Mouse (Mus musculus): Measurements from ENCODE around the gene Slc36a3. TPM values are rescaled to one million over a fixed set of nuclear protein-coding genes. Genes with fewer than 3 reads are reported as not detected.
"Not testable (repeated sequence)": the region's sequence is repeated elsewhere in the genome, so short reads cannot be mapped to it uniquely, and the experiment has no call there.

Slc36a3 gene
- polyA plus RNA-seq, 1 experiment from 2014 or later = not detected

DNA sequence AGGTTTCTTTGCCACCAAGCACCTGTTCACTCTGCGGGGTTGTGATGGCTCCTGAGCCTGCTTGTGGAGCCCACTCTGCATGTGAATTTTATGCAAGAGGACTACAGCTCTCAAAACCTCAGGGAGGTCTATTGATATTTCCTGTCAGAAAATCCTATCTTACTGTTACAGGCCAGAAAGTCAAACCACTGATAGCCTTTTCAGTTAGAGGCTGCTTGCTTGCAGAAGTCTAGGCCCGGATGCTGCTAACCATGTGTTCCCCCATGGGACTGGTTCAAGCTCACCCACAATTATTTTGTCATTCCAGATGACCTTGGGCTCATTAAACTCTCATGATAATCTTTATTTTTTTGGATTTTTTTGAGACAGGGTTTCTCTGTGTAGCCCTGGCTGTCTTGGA is 34.5 kb downstream of the Slc36a3 start:
- no peak for ATAC-seq (ENCODE audit: low FRiP score, low read depth)
- H3K4me1 ChIP-seq = no peaks in the 10 kb centered on the region
- no peaks in the 10 kb centered on the region for H3K9me3 ChIP-seq
- no peaks in the 10 kb centered on the region for H3K27me3 ChIP-seq
- H3K27ac ChIP-seq (replicated peaks) = no peak overlapping the region
- H3K36me3 ChIP-seq = no peaks in the 10 kb centered on the region
- no peak overlapping the region for H3K4me2 ChIP-seq (replicated peaks)
- no peak overlapping the region for H3K9ac ChIP-seq (replicated peaks)
- H3K4me3 ChIP-seq = no peak overlapping the region
- 85% methylated on average over 2 of the region's 2 CpGs for WGBS

DNA sequence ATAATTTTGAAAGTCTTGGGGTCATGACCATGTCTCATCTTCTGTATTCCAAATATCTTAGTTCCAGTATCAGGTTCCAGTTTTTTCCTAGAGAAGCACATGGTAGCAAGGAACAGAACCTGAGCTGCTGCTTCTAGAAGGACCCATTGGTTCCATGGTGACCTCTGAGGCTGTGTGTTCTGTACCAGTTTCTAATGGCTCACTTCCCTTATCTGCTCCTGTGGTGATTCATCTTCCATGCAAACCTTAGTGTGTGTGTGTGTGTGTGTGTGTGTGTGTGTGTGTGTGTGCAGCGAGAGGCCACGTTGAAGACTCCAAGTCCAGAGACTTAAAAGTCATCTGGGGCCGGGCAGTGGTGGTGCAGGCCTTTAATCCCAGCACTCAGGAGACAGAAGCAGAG is 35.5 kb downstream of the Slc36a3 start:
- Histone ChIP-seq H3K9me3 (no peaks in the 10 kb centered on the region), H3K4me2 (replicated peaks) (no peak overlapping the region), H3K27me3 (no peaks in the 10 kb centered on the region), H3K9ac (replicated peaks) (no peak overlapping the region), H3K4me3 (no peak overlapping the region), H3K27ac (replicated peaks) (no peak overlapping the region), H3K4me1 (no peaks in the 10 kb centered on the region), H3K36me3 (no peaks in the 10 kb centered on the region)
- 98% methylated on average over 3 of the region's 3 CpGs for WGBS
- ATAC-seq (ENCODE audit: low FRiP score, low read depth) = no peak

DNA sequence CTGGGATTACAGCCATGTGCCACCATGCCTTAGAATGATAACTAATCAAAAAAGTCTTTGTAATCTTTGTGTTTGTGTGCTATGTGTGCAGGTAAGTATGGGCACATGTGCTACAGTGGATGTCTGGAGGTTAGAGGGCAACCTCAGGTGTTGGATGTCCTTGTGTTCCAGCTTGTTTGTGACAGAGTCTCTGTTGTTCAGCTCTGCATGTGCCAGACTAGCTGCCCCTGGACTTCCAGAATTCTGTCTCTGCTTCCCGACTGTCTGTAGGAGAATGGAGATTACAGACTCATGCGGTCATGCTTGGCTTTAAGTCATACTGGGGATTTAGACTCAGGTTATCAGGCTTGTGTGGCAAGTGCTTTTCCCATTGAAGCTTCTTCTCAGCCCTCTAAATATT is 37.2 kb downstream of the Slc36a3 start:
- Histone ChIP-seq H3K27me3 (no peaks in the 10 kb centered on the region), H3K4me1 (no peaks in the 10 kb centered on the region), H3K9me3 (no peaks in the 10 kb centered on the region), H3K27ac (replicated peaks) (no peak overlapping the region), H3K4me3 (no peak overlapping the region), H3K9ac (replicated peaks) (no peak overlapping the region), H3K36me3 (peaks cover 6% of the 10 kb centered on the region), H3K4me2 (replicated peaks) (no peak overlapping the region)
- ATAC-seq (ENCODE audit: low FRiP score, low read depth) = no peak
- 83% methylated on average over 2 of the region's 2 CpGs for WGBS

DNA sequence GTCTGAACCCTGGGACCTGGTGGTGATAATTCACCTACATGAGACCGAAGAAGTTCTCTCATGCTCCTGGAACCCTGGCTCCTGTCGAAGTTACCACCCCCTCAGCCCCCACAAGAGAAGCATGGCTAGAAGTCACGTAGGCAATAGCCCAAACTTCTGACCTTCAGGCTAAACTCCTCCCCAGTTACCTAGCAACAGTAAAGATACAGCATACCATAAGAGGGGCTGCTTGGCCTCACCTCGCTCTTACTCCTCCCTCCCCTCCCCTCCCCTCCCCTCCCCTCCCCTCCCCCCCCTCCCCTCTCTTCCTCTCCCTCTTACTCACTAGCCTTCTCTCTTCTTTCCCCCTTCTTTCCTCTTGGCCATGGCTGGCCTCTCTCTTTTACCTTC is 37.7 kb downstream of the Slc36a3 start:
- H3K27ac ChIP-seq (replicated peaks); H3K27me3 ChIP-seq; H3K4me1 ChIP-seq; H3K9me3 ChIP-seq; H3K4me2 ChIP-seq (replicated peaks); H3K4me3 ChIP-seq; H3K9ac ChIP-seq (replicated peaks); ATAC-seq (ENCODE audit: low FRiP score, low read depth); H3K36me3 ChIP-seq: not testable (repeated sequence)
- 54% methylated on average over 4 of the region's 4 CpGs for WGBS

DNA sequence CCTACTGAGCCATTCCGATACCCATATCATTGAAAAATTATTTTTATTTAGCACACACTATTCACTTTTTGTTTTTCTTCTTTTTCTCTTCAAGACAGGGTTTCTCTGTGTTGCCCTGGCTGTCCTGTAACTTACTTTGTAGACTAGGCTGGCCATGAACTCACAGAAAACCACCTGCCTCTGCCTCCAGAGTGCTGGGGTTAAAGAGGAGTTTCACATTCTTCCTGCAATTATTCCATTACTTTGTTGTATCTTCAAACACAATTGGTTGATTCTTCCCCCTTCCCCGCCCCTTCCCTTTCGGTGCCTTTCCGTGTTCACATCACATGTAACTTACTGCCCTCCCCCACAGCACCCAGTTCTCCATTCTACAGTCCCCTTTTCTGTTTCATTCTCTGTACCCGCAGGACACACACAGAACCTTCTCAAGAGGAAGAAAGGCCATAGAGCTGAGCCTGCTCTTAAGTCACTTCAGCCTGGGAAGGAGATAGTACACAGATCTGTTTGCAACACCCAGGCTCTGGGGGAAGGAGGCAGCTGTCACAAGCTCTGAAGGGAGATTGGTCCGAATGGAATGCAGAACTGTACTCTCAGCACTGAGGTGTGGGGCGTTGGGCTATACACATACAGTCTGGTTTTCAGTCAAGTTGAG is 38.2 kb downstream of the Slc36a3 start:
- no peak overlapping the region for H3K4me2 ChIP-seq (replicated peaks)
- no peaks in the 10 kb centered on the region for H3K4me1 ChIP-seq
- no peak for ATAC-seq (ENCODE audit: low FRiP score, low read depth)
- H3K9ac ChIP-seq (replicated peaks) = no peak overlapping the region
- 70% methylated on average over 7 of the region's 7 CpGs for WGBS
- no peak overlapping the region for H3K27ac ChIP-seq (replicated peaks)
- H3K9me3 ChIP-seq = no peaks in the 10 kb centered on the region
- peaks cover 6% of the 10 kb centered on the region for H3K36me3 ChIP-seq
- no peaks in the 10 kb centered on the region for H3K27me3 ChIP-seq
- no peak overlapping the region for H3K4me3 ChIP-seq

DNA sequence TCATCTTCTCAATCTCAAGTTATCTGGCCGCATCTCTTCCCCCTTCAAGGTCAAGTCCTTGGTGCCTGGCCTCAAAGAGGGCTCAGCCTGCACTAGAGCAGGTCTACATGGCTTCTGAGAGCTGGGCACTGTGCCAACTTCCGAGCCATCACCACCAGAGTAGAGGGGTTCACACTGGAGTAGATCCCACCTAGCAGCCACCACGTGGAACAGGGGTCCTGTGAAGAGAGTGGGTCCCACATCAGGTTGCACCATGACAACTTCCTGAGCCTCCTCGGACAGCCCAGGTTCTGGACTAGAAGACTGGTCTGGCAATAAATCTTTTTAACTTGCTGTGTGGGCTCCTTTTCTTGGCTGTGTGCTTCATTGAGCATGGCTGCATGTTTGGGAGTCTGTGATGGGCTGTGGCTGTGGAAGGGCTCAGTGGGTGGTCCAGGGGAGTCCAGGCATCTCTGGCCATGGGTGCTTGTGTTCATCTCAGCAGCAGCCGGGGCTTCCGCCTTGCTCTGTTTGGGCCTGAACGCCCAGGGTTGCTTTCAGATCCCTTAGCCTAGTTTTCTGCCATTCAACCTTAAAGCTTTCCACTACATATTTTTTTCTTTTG is 40.8 kb downstream of the Slc36a3 start:
- Histone ChIP-seq H3K4me2 (replicated peaks) (no peak overlapping the region), H3K4me3 (no peak overlapping the region), H3K9me3 (no peaks in the 10 kb centered on the region), H3K27ac (replicated peaks) (no peak overlapping the region), H3K4me1 (no peaks in the 10 kb centered on the region), H3K9ac (replicated peaks) (no peak overlapping the region), H3K27me3 (no peaks in the 10 kb centered on the region), H3K36me3 (peaks cover 6% of the 10 kb centered on the region)
- WGBS = 81% methylated on average over 7 of the region's 7 CpGs
- ATAC-seq (ENCODE audit: low FRiP score, low read depth) = no peak

DNA sequence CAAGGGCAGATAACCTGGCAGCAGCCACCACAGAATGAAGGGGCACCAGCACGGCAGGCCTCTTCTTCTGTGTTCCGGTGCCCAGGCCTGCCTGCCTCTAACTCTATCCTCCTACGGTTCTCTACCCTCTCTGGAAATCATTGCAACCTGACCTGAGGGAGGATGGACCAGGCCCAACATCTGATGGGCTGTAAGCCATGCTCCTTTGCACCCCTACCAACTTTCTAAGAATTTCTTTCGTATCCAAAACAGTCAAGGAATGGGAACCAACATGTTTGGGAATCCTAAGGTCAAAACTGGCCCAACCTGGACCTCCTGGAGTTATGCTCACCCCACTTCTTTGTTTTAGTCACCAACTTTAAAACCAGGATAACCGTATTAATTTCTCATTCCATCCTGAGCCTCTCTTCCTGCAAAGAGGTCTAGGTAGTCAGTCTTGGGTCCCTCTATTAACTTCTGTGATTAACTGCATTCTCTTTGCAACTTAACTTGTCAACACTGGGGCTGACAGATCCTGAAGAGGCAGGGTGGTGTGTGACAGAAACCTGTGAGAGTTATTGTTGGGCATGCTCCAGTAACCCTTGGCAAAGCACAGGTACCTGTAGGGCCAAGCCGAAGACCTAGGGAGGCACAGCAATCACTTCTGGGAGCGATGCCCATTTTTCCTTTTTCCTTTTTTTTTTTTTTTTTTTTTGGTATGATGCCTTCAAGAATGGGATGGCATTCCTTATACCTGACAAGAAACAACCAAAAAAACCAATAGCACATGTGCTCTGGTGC is 41.8 kb downstream of the Slc36a3 start:
- no peaks in the 10 kb centered on the region for H3K9me3 ChIP-seq
- H3K27me3 ChIP-seq = no peaks in the 10 kb centered on the region
- WGBS = 95% methylated on average over 7 of the region's 7 CpGs
- peaks cover 6% of the 10 kb centered on the region for H3K36me3 ChIP-seq
- no peak overlapping the region for H3K9ac ChIP-seq (replicated peaks)
- no peaks in the 10 kb centered on the region for H3K4me1 ChIP-seq
- no peak overlapping the region for H3K4me3 ChIP-seq
- H3K4me2 ChIP-seq (replicated peaks) = no peak overlapping the region
- no peak for ATAC-seq (ENCODE audit: low FRiP score, low read depth)
- no peak overlapping the region for H3K27ac ChIP-seq (replicated peaks)

DNA sequence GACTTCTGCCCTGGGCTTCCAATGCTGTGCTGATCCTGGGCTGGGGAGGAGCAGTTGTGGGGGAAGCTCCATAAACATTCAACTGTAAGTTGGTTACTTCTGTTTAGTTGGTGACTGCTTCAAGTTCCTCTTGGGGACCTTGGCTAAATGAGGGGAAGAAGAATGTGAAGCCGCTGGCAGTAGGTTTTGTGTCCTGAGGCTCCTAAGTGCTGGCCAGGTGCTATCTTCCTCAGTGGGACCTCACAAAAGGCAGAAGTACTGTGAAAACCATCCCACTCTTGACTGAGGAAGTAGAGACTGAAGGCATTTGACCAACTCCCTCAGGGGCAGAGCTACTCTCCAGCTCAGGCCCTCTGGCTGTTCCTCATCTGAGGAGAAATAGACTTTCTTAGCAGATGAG is 44.9 kb downstream of the Slc36a3 start:
- peaks cover 6% of the 10 kb centered on the region for H3K36me3 ChIP-seq
- WGBS = 94% methylated on average over 1 of the region's 1 CpGs
- ATAC-seq (ENCODE audit: low FRiP score, low read depth) = no peak
- no peak overlapping the region for H3K9ac ChIP-seq (replicated peaks)
- H3K27ac ChIP-seq (replicated peaks) = no peak overlapping the region
- H3K27me3 ChIP-seq = no peaks in the 10 kb centered on the region
- H3K9me3 ChIP-seq = no peaks in the 10 kb centered on the region
- H3K4me2 ChIP-seq (replicated peaks) = no peak overlapping the region
- no peak overlapping the region for H3K4me3 ChIP-seq
- no peaks in the 10 kb centered on the region; the same call in 1 of the 2 replicates for H3K4me1 ChIP-seq

DNA sequence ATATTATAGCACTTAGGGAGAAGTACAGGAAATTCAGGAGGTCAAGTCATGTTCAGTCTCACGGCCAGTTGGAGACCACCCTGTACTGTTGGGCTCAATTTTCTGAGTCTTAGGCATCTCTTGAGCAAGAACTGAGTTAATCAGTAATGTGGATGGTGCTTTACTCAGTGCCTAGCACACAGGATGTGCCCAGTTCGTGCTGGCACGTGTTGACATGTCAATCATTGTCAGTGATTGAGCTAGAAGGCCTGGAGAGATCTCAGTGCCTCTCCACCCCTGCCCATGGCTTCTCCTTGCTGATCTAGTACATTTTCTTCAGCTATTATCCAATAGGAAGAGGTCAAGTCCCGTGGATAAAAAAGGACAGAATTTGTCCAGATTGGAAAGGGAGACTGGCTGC is 46.1 kb downstream of the Slc36a3 start:
- no peaks in the 10 kb centered on the region for H3K9me3 ChIP-seq

DNA sequence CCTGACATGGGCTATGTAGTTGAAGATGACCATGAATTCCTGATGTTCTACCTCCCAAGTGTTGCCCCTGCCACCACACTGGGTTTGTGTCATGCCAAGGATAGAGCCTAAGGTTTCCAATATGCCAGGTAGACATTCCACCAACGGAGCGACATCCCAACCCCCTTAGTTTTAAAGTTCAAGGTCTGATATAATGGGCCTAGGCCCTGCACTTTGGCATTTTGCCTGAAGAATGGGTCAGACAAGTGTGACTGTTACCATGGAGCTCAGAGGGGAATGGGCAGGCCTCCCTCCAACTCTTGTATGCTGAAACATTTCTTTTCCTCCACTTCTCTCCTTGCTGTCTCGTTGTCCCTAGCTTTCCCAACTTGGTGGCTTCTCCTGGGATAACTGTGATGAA is 48.3 kb downstream of the Slc36a3 start:
- ATAC-seq (ENCODE audit: low FRiP score, low read depth) = no peak
- Histone ChIP-seq H3K27ac (replicated peaks) (no peak overlapping the region), H3K4me2 (replicated peaks) (no peak overlapping the region), H3K4me3 (no peak overlapping the region), H3K36me3 (no peaks in the 10 kb centered on the region), H3K9ac (replicated peaks) (no peak overlapping the region), H3K9me3 (no peaks in the 10 kb centered on the region), H3K4me1 (peaks cover 12% of the 10 kb centered on the region), H3K27me3 (peaks cover 3% of the 10 kb centered on the region)
- WGBS = 58% methylated on average over 3 of the region's 3 CpGs

More for the DNA sequence above, 46.1 kb downstream of the Slc36a3 start:
- no peak overlapping the region for H3K4me2 ChIP-seq (replicated peaks)
- peaks cover 6% of the 10 kb centered on the region for H3K36me3 ChIP-seq
- no peak overlapping the region for H3K4me3 ChIP-seq
- H3K27me3 ChIP-seq = no peaks in the 10 kb centered on the region
- no peak overlapping the region for H3K27ac ChIP-seq (replicated peaks)
- no peaks in the 10 kb centered on the region; the same call in 1 of the 2 replicates for H3K4me1 ChIP-seq
- no peak overlapping the region for H3K9ac ChIP-seq (replicated peaks)
- 84% methylated on average over 4 of the region's 4 CpGs for WGBS
- no peak for ATAC-seq (ENCODE audit: low FRiP score, low read depth)

DNA sequence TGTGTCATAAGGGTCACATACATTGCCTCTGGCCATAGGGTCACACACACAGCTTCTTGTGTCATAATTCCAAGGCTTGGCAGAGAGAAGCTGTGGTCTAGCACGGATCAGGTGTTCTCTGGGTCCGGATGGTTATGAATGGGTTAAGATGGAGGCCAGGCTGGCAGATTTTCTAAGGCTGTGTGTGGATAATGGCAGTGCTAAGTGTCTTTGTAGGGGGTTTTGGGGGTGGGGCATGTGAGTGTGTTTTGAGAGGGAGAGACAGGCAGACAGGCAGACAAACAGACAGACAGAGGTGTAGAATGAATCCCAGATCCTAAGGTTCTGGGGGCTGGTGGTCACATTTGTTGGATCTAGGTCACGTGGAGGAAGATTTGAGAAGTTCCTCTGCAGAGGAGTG is 49.5 kb downstream of the Slc36a3 start:
- Histone ChIP-seq H3K4me2 (replicated peaks) (no peak overlapping the region), H3K4me3 (no peak overlapping the region), H3K4me1 (peaks cover 16% of the 10 kb centered on the region), H3K9me3 (no peaks in the 10 kb centered on the region), H3K27ac (replicated peaks) (no peak overlapping the region), H3K9ac (replicated peaks) (no peak overlapping the region), H3K36me3 (no peaks in the 10 kb centered on the region), H3K27me3 (peaks cover 3% of the 10 kb centered on the region)
- no peak for ATAC-seq (ENCODE audit: low FRiP score, low read depth)
- 81% methylated on average over 3 of the region's 3 CpGs for WGBS

DNA sequence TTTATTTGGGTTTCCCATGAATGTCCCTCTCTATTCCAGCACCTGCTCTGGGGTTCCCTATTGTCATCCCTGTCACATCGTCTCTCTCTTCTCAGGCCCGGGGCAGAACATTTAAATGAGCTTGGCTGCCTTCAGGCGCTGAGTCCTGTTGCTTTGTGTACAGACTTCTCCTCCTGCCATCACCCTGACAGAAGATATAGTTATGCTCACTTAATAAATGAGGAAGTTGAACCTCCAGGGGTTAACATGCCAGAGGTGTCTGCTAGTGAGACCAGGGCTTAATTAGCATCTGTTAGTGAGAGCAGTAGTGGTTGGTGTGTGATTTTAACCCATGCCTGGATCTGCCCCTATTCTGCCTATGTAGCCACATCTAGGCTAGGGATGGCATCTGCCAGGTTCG is 51.6 kb downstream of the Slc36a3 start:
- H3K36me3 ChIP-seq = no peaks in the 10 kb centered on the region
- peaks cover 16% of the 10 kb centered on the region for H3K4me1 ChIP-seq
- no peak for ATAC-seq (ENCODE audit: low FRiP score, low read depth)
- H3K9me3 ChIP-seq = no peaks in the 10 kb centered on the region
- H3K4me2 ChIP-seq (replicated peaks) = no peak overlapping the region
- H3K4me3 ChIP-seq = no peak overlapping the region
- peaks cover 3% of the 10 kb centered on the region for H3K27me3 ChIP-seq
- H3K27ac ChIP-seq (replicated peaks) = no peak overlapping the region
- no peak overlapping the region for H3K9ac ChIP-seq (replicated peaks)
- WGBS = 46% methylated on average over 4 of the region's 4 CpGs

Data from midbrain, embryonic 12.5 days (tissue).